Mouse (Mus musculus) cerebellum, adult 8-10 months (tissue): ENCODE results near the gene Zmynd15.
"Not testable (repeated sequence)": the region's sequence is repeated elsewhere in the genome, so short reads cannot be mapped to it uniquely, and the experiment has no call there.

Source experiments
- DNase-seq: peaks from one replicate; pipeline ENCODE4 v3.0.0; 2022

Zmynd15 gene

DNA sequence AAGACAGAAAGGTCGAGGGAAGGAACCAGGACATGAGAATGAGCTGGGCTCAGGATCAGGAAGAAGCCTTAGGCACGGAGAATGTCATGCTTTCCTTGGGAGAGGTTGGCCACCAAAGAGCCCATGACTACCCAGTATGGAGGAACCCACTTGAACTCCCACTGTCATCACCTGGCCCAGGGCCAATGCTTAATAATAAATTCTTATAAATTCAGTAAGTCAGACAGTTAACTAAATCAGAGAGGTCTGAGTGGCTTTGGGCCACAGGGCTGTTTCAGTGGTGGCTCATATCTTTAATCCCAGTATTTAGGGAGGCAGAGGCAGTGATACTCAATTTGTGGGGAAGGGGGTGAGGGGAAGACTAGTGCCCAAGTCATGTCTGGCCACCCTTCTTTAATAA is 8.3 kb upstream of the Zmynd15 start:
- no peak for DNase-seq

- DNase-seq = peak; percentile 97
Measured at GRCm38 (mm10) chr11:70451797-70452498, 7.3 kb upstream of the Zmynd15 start, which contains the start of gene Med11. TSS of gene Med11 (plus strand) at chr11:70451919.

DNA sequence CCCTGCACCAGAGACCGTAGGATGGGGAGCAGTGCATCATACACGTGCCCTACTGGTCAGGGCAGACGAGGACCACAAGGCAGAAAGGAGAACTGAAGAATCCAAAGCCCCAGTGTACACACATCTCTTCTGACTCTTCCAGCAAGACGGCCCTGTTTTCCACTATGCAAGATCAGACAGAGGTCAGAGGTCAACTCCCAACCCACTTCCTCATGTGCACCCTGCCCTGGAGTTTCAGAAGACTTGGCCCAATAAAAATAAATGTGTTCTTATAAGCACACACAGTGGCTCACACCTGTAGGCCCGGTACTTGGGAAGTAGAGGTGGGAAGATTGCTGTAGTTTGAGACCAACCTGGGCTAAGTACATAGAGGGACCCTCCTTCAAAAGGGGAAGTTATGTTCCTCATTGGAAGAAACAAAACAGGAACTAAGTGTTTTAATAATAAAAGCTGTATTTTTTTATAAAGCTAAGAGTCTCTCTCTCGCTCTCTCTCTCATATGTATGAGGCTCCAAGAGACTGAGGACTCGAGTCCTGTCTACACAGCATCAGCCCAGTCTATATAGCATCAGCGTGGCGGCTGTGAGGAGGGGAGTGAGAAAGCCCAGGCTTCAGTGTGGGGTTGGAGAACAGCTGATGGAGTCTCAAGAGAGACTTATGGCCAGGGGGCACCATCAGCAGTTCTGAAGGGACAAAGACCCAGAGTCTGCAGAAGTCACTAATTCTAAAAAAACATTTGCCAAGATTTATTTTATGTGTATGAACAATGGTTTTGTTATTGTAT is 5.8 kb upstream of the Zmynd15 start:
- no peak for DNase-seq

DNA sequence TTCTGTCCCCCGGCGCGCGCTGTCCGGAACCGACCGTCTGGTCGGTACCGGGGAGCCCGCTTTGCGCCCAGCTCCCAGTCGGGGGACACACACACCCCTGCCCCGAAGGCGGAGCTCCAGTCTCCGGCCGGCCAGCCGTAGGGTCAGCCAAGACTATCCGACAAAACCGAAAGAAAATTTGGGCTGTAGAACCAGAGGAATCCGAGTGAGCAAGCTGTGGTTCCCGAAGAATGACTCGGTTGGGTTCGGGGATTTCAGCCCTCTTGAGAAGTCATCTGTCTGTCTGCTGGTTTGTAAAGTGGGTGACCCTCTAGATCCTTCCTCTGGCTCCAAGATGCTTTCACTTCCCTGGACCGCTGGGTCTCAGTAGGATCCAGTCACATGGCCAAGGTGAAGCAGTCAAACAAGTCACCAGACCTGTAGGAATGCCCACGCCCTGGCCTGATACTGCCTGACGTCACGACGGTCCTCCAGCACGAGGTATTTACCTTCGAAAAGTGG is 418 bp downstream of the Zmynd15 start, which contains the start of gene Cxcl16:
Gene Cxcl16, minus strand, starts transcription at position 384 of the 501 bp plus-strand sequence.
- no peak for DNase-seq

DNA sequence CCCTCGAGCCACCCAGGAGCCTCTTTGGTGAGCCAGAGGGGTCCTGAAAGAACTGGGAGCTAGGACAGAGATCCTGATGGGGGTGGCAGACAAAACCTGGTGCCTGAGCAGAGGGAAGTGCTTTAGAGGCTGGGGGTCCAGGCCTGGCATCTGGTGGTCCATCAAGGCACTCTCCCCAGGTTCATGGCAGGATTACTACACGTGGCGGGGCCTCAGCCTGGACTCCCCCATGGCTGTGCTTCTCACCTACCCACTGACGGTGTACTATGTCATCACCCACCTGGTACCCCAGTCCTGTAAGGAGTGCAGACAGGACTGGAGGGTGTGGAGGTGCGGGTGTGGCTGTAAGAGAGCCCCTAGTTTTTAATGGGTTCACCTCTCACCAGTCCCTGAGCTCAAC is 4.7 kb downstream of the Zmynd15 start:
- no peak for DNase-seq

DNA sequence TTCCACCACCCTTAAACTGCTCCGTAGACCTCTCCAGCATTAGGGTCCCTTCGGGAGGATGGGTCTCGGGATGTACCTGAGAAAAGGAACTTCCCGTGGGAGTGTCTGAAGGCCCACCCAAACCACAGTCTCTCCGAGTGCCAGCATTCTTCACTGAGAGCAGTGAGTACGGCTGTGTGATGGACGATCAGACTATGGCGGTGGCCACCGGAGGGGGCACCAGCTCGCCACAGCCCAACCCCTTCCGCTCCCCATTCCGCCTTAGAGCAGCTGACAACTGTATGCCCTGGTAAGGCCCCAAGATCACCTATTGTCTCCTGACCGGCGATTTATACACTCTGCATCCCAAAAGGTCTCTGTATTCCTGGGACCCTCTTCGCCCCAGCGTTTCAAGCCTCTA is 6.0 kb downstream of the Zmynd15 start:
- no peak for DNase-seq

- no peak for DNase-seq
Measured at GRCm38 (mm10) chr11:70465824-70466223, 6.6 kb downstream of the Zmynd15 start.

DNA sequence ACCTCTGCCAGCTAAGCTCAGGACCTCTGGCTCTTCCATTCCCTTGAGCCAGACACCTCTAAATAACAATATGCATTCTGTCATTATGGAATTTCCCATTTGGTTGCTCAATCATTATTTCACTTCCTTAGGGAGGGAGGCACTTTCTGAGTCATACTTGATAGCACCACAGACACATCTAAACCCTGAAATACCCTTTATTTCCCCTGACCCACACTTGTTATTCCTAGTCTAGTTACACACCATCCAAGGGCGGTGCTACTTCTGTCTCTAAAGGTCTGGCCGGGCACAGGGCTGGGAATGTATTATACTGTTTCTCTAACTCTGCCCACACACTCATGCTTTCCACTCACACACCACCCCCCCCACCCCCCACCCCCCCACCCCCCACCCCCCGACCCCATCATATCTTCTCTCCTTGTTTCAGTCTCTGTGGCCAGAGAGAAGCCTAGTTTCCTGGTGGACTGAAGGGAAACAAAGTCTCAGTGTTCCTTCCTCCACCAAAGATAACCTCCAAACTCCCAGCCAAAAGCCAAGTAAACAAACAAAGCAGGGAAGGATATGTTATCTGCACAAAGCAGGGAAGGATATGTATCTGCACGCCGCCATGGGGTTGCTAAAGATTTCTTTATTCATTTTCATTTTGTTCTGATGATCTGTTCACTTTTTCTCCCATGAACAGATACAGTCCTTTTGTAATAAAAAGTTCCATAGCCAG is 8.8 kb downstream of the Zmynd15 start:
- no peak for DNase-seq

GRCm38 (mm10) chr11:70469764-70470163 is 10.5 kb downstream of the Zmynd15 start:
- DNase-seq = no peak

DNA sequence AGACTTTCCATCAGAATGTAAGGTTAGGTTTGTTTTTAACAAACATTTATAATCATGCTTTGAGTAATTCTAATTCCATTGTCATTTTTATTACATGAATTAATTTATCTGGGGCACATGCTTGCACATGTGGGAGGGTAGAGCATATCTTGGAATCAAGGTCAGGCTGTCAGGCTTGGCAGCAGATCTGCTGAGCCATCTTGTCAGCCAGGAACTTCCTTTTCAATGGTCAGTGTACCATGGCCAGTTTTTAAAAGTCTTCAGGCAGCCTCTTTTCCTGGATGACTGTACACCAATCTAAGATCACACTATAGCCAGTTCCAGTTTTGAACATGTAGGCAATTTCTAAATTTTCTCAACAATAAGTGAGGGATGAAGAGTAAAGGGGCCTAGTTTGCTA is 13.5 kb downstream of the Zmynd15 start:
- no peak for DNase-seq

DNA sequence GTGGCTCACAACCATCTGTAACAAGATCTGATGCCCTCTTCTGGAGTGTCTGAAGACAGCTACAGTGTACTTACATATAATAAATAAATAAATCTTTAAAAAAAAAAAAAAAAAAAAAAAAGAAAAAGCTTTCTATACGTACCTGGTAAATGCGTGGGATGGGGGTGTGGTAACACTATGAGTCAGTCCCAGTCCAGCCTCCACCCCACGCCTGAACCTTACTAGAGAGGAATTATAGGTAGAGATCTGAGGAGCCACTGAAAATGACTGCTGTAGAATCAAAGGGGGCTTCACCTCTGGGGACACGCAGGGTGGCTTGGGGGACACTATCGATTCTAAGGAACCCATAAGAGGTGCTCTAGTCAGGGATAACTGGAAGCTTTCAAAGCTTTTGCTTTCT is 14.1 kb downstream of the Zmynd15 start:
- DNase-seq = not testable (repeated sequence)

- no peak for DNase-seq
Measured at GRCm38 (mm10) chr11:70474872-70475534, 15.8 kb downstream of the Zmynd15 start.

GRCm38 (mm10) chr11:70485498-70485897 is 26.3 kb downstream of the Zmynd15 start:
- DNase-seq = no peak

GRCm38 (mm10) chr11:70487816-70488215 is 28.6 kb downstream of the Zmynd15 start:
- no peak for DNase-seq

- DNase-seq = no peak
Measured at GRCm38 (mm10) chr11:70489138-70489537, 29.9 kb downstream of the Zmynd15 start.

- no peak for DNase-seq
Measured at GRCm38 (mm10) chr11:70489684-70490083, 30.5 kb downstream of the Zmynd15 start.

- DNase-seq = no peak
Measured at GRCm38 (mm10) chr11:70499566-70500475, 40.6 kb downstream of the Zmynd15 start.

- no peak for DNase-seq
Measured at GRCm38 (mm10) chr11:70500476-70500812, 41.2 kb downstream of the Zmynd15 start.

DNA sequence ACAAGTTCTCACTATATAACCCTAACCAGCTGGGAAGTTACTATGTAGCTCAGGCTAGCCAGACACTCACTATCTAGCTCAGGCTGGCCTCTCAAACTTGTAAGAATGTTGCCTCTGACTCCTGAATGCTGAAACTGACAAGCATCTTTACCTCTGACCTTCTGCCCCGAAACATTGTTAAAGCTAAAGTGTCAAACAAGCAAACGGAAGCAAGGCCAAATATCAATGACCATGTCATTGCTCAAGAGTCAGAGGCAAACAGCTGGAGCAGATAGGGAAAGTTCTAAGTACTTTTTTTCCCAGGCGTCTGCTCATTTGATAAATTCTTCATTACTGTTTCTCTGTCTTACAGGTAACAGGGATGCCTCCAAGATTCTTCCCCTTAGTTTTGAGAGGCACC is 42.8 kb downstream of the Zmynd15 start:
- DNase-seq = no peak

GRCm38 (mm10) chr11:70504970-70505369 is 45.7 kb downstream of the Zmynd15 start, which contains the start of gene Tm4sf5:
TSS of gene Tm4sf5 (plus strand) at chr11:70505244.
- no peak for DNase-seq

DNA sequence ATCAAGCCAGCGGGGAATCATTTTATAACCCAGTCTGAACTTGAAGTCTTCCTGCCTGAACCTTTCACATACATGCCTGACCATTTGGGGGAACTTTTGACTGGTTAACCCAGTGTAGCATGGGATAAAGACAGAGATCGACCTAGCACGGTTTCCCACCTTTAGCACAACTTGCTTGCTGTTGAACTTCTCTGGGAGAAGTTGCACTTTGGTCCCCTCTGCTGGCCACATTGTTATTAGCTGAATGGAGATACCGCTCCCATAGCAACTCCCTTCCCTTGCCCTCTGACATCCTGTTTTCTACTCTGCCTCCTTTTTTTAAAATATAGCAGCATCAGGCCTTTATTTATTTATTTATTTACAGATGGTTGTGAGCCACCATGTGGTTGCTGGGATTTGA is 47.2 kb downstream of the Zmynd15 start:
- peak; percentile 11 for DNase-seq
